Mouse (Mus musculus) kidney, postnatal 0 days (tissue): ENCODE data around the gene Eed. TPM values are rescaled to one million over a fixed set of nuclear protein-coding genes. Genes with fewer than 3 reads are reported as not detected.
"Not testable (repeated sequence)": the region's sequence is repeated elsewhere in the genome, so short reads cannot be mapped to it uniquely, and the experiment has no call there.

Experiments
- ATAC-seq: fragments of 200-750 bp; cut with Nextera tagmentation; replicated peaks from 2 replicates; pipeline ENCODE4 v1.8.0; 2017; ENCODE audit warnings: low read depth, moderate number of reproducible peaks, moderate TSS enrichment, moderate library complexity; ENCODE audit not compliant: low FRiP score
- DNase-seq: peaks from one replicate; pipeline ENCODE4 v3.0.0-alpha.2; 2016; ENCODE audit warnings: low spot score
- H3K27ac ChIP-seq: fragments of 300-500 bp; sonication (generic); 2 replicates; pipeline ENCODE4 v1.5.1; 2014; ENCODE audit warnings: mild to moderate bottlenecking
- H3K27me3 ChIP-seq: fragments of 300-500 bp; sonication (generic); 2 replicates; pipeline ENCODE4 v1.6.1; 2014; ENCODE audit warnings: low read length, mixed read lengths; ENCODE audit not compliant: insufficient read depth
- H3K36me3 ChIP-seq: fragments of 300-500 bp; sonication (generic); 2 replicates; pipeline ENCODE4 v1.6.1; 2014; ENCODE audit warnings: low read length, mixed read lengths; ENCODE audit not compliant: insufficient read depth
- H3K4me1 ChIP-seq: fragments of 300-500 bp; sonication (generic); replicated peaks from 2 replicates; pipeline ENCODE4 v1.6.1; 2014; ENCODE audit warnings: antibody characterized with exemption, low read length, mixed read lengths; ENCODE audit not compliant: insufficient read depth
- H3K4me2 ChIP-seq: fragments of 300-500 bp; sonication (generic); 2 replicates; pipeline ENCODE4 v1.6.1; 2014; ENCODE audit warnings: mild to moderate bottlenecking, low read length, moderate library complexity, mixed read lengths
- H3K4me3 ChIP-seq: fragments of 300-500 bp; sonication (generic); replicated peaks from 2 replicates; pipeline ENCODE4 v1.5.1; 2014; ENCODE audit warnings: low read depth, low read length
- H3K9ac ChIP-seq: fragments of 300-500 bp; sonication (generic); 2 replicates; pipeline ENCODE4 v1.6.1; 2014; ENCODE audit warnings: low read depth, low read length
- H3K9me3 ChIP-seq: fragments of 300-500 bp; sonication (generic); replicated peaks from 2 replicates; pipeline ENCODE4 v1.6.1; 2016; ENCODE audit warnings: low read length, inconsistent platforms, mixed read lengths
- CTCF ChIP-seq: IDR thresholded peaks from 2 replicates; pipeline ENCODE4 v1.5.1; 2016; ENCODE audit warnings: antibody characterized with exemption, low read depth, mild to moderate bottlenecking, moderate library complexity
- WGBS: fragments of 180-500 bp; shearing (Covaris S2); extraction: QIAGEN DNeasy Blood & Tissue Kit; methylation state at CpG from one replicate; pipeline ENCODE4 v1.1.7; 2014; 5-methylcytosine and 5-hydroxymethylcytosine counted together
- polyA plus RNA-seq: library from polyadenylated mRNA; unstranded; fragments of >200 nt; fragmentation: Nextera tagmentation; extraction: Ambion mirVana; gene quantifications from 2 replicates; pipeline ENCODE4 v1.2.1, GENCODE M21; 2015

Eed gene
- polyA plus RNA-seq, 1 experiment from 2014 or later: 54.3 TPM

- TF ChIP-seq CTCF: no peak
- no peaks in the 10 kb centered on the region for H3K9me3 ChIP-seq
- no peak overlapping the region for H3K27ac ChIP-seq
- no peaks in the 10 kb centered on the region for H3K36me3 ChIP-seq
- DNase-seq: no peak
- WGBS: 64% methylated on average over 2 of the region's 2 CpGs
- no peak for ATAC-seq
- no peaks in the 10 kb centered on the region for H3K4me1 ChIP-seq
- no peaks in the 10 kb centered on the region for H3K27me3 ChIP-seq
- H3K4me3 ChIP-seq: no peak overlapping the region
- no peak overlapping the region for H3K9ac ChIP-seq
- H3K4me2 ChIP-seq: no peak overlapping the region
These were observed 21.6 kb upstream of the Eed start for GRCm38 (mm10) chr7:90002375-90002774.

GRCm38 (mm10) chr7:89999491-89999890 is 18.7 kb upstream of the Eed start:
- H3K9me3 ChIP-seq: no peaks in the 10 kb centered on the region
- H3K36me3 ChIP-seq: no peaks in the 10 kb centered on the region
- no peak overlapping the region for H3K4me3 ChIP-seq
- TF ChIP-seq CTCF: no peak
- no peak overlapping the region for H3K27ac ChIP-seq
- H3K27me3 ChIP-seq: no peaks in the 10 kb centered on the region
- 92% methylated on average over 5 of the region's 5 CpGs for WGBS
- no peak for DNase-seq
- H3K4me2 ChIP-seq: no peak overlapping the region
- ATAC-seq: no peak
- H3K9ac ChIP-seq: no peak overlapping the region
- no peaks in the 10 kb centered on the region for H3K4me1 ChIP-seq

- H3K4me2 ChIP-seq: no peak overlapping the region
- 87% methylated on average over 2 of the region's 2 CpGs for WGBS
- H3K36me3 ChIP-seq: no peaks in the 10 kb centered on the region
- no peaks in the 10 kb centered on the region for H3K9me3 ChIP-seq
- DNase-seq (peak; percentile 51), ATAC-seq (no peak; the same call in 1 of the 2 replicates)
- no peaks in the 10 kb centered on the region for H3K27me3 ChIP-seq
- TF ChIP-seq CTCF: peak; percentile 63
- H3K9ac ChIP-seq: no peak overlapping the region
- no peak overlapping the region for H3K4me3 ChIP-seq
- no peak overlapping the region for H3K27ac ChIP-seq
- H3K4me1 ChIP-seq: no peaks in the 10 kb centered on the region
These were observed 17.8 kb upstream of the Eed start for GRCm38 (mm10) chr7:89998624-89999006.

GRCm38 (mm10) chr7:89998006-89998623 is 17.3 kb upstream of the Eed start:
- 16% methylated on average over 10 of the region's 10 CpGs for WGBS
- ATAC-seq (no peak), DNase-seq (peak; percentile 93)
- H3K27ac ChIP-seq: no peak overlapping the region
- H3K9me3 ChIP-seq: no peaks in the 10 kb centered on the region
- peak; percentile 93 for TF ChIP-seq CTCF
- no peaks in the 10 kb centered on the region for H3K36me3 ChIP-seq
- no peak overlapping the region for H3K4me3 ChIP-seq
- no peaks in the 10 kb centered on the region for H3K27me3 ChIP-seq
- H3K9ac ChIP-seq: no peak overlapping the region
- H3K4me2 ChIP-seq: peak overlapping the region; percentile 17; the same call in 1 of the 2 replicates
- H3K4me1 ChIP-seq: no peaks in the 10 kb centered on the region

GRCm38 (mm10) chr7:89997526-89997925 is 16.7 kb upstream of the Eed start:
- not testable (repeated sequence) for H3K9ac ChIP-seq, H3K27ac ChIP-seq, ATAC-seq, H3K4me3 ChIP-seq, H3K4me1 ChIP-seq, H3K36me3 ChIP-seq, H3K4me2 ChIP-seq, H3K27me3 ChIP-seq, DNase-seq, H3K9me3 ChIP-seq
- 36% methylated on average over 5 of the region's 5 CpGs for WGBS

GRCm38 (mm10) chr7:89993091-89993490 is 12.3 kb upstream of the Eed start:
- no peak overlapping the region for H3K9ac ChIP-seq
- WGBS: 77% methylated on average over 1 of the region's 1 CpGs
- no peak for TF ChIP-seq CTCF
- H3K36me3 ChIP-seq: no peaks in the 10 kb centered on the region
- ATAC-seq: no peak
- no peak overlapping the region for H3K4me3 ChIP-seq
- DNase-seq: no peak
- H3K27ac ChIP-seq: no peak overlapping the region
- H3K4me2 ChIP-seq: no peak overlapping the region
- H3K4me1 ChIP-seq: no peaks in the 10 kb centered on the region
- no peaks in the 10 kb centered on the region for H3K27me3 ChIP-seq
- H3K9me3 ChIP-seq: no peaks in the 10 kb centered on the region

GRCm38 (mm10) chr7:89984421-89984820 is 3.6 kb upstream of the Eed start:
- H3K9me3 ChIP-seq: no peaks in the 10 kb centered on the region
- ATAC-seq (no peak), DNase-seq (peak; percentile 73)
- no peak overlapping the region for H3K27ac ChIP-seq
- no peak overlapping the region for H3K9ac ChIP-seq
- no peak for TF ChIP-seq CTCF
- no peak overlapping the region for H3K4me3 ChIP-seq
- H3K4me2 ChIP-seq: no peak overlapping the region
- H3K27me3 ChIP-seq: no peaks in the 10 kb centered on the region
- H3K4me1 ChIP-seq: no peaks in the 10 kb centered on the region
- no peaks in the 10 kb centered on the region for H3K36me3 ChIP-seq
